Mouse (Mus musculus): ENCODE measurements around the gene Gm5458. TPM values are rescaled to one million over a fixed set of nuclear protein-coding genes. Genes with fewer than 3 reads are reported as not detected.
"Not testable (repeated sequence)": the region's sequence is repeated elsewhere in the genome, so short reads cannot be mapped to it uniquely, and the experiment has no call there.

Gm5458 gene
- polyA plus RNA-seq (2012; rRNA removed): not detected in 2 replicates

DNA sequence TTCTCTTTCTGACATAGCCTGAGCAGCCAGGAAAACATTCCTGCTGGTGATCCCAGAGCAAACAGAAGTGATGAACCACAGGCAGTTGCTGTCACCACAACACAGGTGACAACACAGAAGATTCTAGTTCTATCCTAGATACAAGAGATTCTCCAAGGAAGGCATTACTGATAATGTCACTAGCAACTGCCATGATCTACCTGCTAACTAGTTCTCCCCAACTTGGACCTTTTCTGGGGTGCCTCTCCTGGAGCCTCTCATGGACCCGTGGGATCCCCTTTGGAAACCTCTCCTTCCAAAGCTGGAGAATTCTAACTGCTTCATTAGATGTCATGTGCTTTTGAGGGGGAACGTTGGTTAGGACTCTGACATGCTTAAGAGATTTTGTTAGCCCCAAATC, at the start of gene Gm5458:
Gm5458 (minus strand) TSS at position 101 of the 400 bp plus-strand sequence.
- H3K36me3 ChIP-seq (ENCODE audit: control insufficient read depth, insufficient read depth, low read length): not testable (repeated sequence)

DNA sequence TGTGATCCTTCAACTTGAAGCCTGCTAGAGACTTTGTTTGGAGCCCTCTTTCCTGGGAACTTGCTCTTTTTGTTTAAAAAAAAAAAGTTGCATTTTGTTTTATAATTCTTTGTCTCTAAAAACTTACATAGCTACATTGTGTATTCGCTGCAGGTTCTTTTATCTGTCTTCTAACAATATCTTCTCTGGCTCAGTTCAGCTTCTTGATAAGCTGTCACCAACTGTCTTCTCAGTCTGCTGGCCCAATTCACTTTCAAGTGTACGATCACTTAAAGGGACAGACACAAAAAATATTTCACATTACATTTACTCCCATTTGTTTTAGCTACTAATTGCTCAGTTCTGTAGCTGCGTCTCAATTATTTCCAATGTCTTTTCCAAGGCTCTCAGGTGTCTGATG, 43.9 kb upstream of the Gm5458 start:
- DNase-seq (ENCODE audit: low read depth in 1 of 2, low spot score in 2 of 2): no peak
- WGBS: 91% methylated on average over 3 of the region's 3 CpGs

More for the DNA sequence above, at the start of gene Gm5458:
- not testable (repeated sequence) for H3K4me3 ChIP-seq (ENCODE audit: extremely low read depth, insufficient read depth, insufficient read length); H3K27me3 ChIP-seq (ENCODE audit: control insufficient read depth, insufficient read depth, low read length); DNase-seq (ENCODE audit: low read depth in 1 of 2, low spot score in 2 of 2); H3K27ac ChIP-seq (ENCODE audit: insufficient read depth, low read length); H3K4me1 ChIP-seq (ENCODE audit: control insufficient read depth, insufficient read depth, insufficient read length)
- 93% methylated on average over 1 of the region's 2 CpGs for WGBS

DNA sequence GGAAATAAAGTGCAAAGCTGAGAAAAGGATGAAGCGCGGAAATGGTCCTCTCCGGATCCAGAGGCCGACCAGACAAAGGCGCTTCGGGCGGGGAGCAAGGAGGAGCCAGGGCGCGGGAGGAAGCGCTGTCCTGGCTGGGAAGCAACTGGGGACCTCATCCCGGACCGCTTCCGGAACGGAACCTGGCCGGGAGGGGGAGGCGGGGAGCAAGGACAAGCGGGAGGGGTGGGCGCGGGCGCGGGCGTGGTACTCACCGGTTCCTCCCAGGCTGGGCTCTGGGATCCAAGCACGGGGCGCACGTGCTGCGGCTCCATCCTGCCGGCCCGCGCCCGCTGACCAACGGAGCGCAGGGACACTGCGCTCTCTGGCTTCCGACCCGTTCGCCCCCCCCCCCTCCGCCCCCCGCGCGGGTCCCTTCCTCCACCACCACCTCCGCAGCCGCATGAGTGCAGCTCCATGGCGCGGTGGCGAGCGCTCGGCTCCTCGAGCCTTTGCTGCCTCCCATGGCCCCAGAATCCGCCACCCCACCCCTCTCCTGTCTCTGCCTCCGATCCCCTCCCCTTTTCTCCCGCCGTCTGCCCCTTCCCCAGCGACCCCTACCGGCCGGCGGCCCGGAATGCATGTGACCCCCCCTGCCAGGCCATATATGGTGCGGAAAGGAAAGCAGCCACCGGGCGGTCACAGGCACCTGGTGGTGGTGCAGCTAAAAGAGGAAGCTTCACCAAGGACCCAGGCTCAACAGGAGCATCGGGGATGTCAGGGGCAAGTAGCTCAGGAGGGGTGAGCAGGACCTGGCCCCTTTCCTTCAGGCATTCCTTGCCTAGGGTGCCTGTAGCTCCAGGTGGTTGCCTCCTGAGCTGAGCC, 17.3 kb downstream of the Gm5458 start, which contains the start of gene Gm2237:
Gm2237 (minus strand) TSS at position 332 of the 864 bp plus-strand sequence.
- H3K27me3 ChIP-seq (ENCODE audit: control insufficient read depth, insufficient read depth, low read length); H3K27ac ChIP-seq (ENCODE audit: insufficient read depth, low read length); H3K36me3 ChIP-seq (ENCODE audit: control insufficient read depth, insufficient read depth, low read length); H3K4me1 ChIP-seq (ENCODE audit: control insufficient read depth, insufficient read depth, insufficient read length): not testable (repeated sequence)
- 2% methylated on average over 30 of the region's 62 CpGs for WGBS
- peak in 1 of 2 experiments; percentile 20 for DNase-seq (ENCODE audit: low read depth in 1 of 2, low spot score in 2 of 2)
- peak within 1 kb of the TSS; percentile 51 for H3K4me3 ChIP-seq (ENCODE audit: extremely low read depth, insufficient read depth, insufficient read length)

More for the DNA sequence above, 43.9 kb upstream of the Gm5458 start:
- H3K4me1 ChIP-seq (ENCODE audit: control insufficient read depth, insufficient read depth, insufficient read length): no peaks in the 10 kb centered on the region
- TF ChIP-seq CTCF (IDR thresholded peaks at IDR 0.05; ENCODE audit: extremely low read depth, insufficient read depth, insufficient read length, insufficient replicate concordance): no peak
- TF ChIP-seq POLR2A (IDR thresholded peaks at IDR 0.05; ENCODE audit: low read depth, low read length): no peak
- no peak overlapping the region for H3K27ac ChIP-seq (ENCODE audit: insufficient read depth, low read length)
- no peaks in the 10 kb centered on the region for H3K36me3 ChIP-seq (ENCODE audit: control insufficient read depth, insufficient read depth, low read length)
- H3K4me3 ChIP-seq (ENCODE audit: extremely low read depth, insufficient read depth, insufficient read length): no peak overlapping the region
- no peaks in the 10 kb centered on the region for H3K27me3 ChIP-seq (ENCODE audit: control insufficient read depth, insufficient read depth, low read length)

DNA sequence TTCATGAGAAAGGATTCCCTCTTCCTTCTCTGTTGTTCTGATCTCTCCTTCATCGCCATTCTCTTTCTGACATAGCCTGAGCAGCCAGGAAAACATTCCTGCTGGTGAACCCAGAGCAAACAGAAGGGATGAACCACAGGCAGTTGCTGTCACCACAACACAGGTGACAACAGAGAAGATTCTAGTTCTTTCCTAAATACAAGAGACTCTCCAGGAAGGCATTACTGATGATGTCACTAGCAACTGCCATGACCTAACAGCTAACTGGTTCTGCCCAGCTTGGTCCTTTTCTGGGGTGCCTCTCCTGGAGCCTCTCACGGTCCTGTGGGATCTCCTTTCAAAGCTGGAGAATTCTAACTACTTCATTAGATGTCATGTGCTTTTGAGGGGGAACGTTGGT, 52.5 kb downstream of the Gm5458 start, which contains the start of gene Gm2244:
Gm2244 (minus strand) TSS at position 101 of the 400 bp plus-strand sequence.
- H3K4me3 ChIP-seq (ENCODE audit: extremely low read depth, insufficient read depth, insufficient read length); H3K27me3 ChIP-seq (ENCODE audit: control insufficient read depth, insufficient read depth, low read length); H3K36me3 ChIP-seq (ENCODE audit: control insufficient read depth, insufficient read depth, low read length); DNase-seq (ENCODE audit: low read depth in 1 of 2, low spot score in 2 of 2); H3K27ac ChIP-seq (ENCODE audit: insufficient read depth, low read length); H3K4me1 ChIP-seq (ENCODE audit: control insufficient read depth, insufficient read depth, insufficient read length): not testable (repeated sequence)
- WGBS: 82% methylated on average over 1 of the region's 3 CpGs

Other genes with a start within 250 kb of the Gm5458 start
- gene Gm21738, start 183.7 kb downstream of the Gm5458 start, polyA plus RNA-seq (2012; rRNA removed): not detected in 2 replicates
- not detected in 2 replicates for gene Gm2244, start 52.6 kb downstream of the Gm5458 start, polyA plus RNA-seq (2012; rRNA removed)
- 0.20 TPM in 2 replicates for gene Gm2237, start 17.4 kb downstream of the Gm5458 start, polyA plus RNA-seq (2012; rRNA removed)
- 5.9 and 6.4 TPM in 2 replicates for gene Nid2, start 148.7 kb upstream of the Gm5458 start, polyA plus RNA-seq (2012; rRNA removed)
- 10.0 and 10.8 TPM in 2 replicates for gene Rtraf, start 221.2 kb upstream of the Gm5458 start, polyA plus RNA-seq (2012; rRNA removed)

Data from spleen, adult 2 months (tissue).